Mouse (Mus musculus): ENCODE results near the gene Fyco1.

Fyco1 gene

GRCm38 (mm10) chr9:123851713-123852448 lies at the start of gene Fyco1:
Gene Fyco1, minus strand, starts transcription at chr9:123851899.
- DNase-seq (ENCODE audit: low spot score) = peak; percentile 92

DNA sequence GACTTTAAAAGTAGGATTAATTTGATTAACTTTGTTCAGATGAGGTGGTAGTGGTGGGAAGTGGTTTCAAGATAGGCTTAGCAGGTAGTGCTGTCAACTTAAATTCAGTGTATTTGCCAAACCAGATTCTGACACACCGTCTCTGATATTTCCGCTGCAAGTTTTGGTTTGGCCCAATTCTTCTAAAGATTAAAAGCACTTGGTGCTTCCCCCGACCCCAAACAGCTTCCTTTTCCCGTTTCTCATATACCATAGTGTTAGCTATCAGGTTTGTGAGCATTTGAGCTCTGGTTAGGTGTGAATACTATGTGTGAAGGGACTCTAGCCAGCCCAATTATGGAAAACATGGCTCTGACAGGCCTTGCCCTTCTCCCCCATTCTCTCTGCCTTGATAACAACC lies 20.4 kb upstream of the Fyco1 start:
- no peak for DNase-seq (ENCODE audit: low spot score)

DNA sequence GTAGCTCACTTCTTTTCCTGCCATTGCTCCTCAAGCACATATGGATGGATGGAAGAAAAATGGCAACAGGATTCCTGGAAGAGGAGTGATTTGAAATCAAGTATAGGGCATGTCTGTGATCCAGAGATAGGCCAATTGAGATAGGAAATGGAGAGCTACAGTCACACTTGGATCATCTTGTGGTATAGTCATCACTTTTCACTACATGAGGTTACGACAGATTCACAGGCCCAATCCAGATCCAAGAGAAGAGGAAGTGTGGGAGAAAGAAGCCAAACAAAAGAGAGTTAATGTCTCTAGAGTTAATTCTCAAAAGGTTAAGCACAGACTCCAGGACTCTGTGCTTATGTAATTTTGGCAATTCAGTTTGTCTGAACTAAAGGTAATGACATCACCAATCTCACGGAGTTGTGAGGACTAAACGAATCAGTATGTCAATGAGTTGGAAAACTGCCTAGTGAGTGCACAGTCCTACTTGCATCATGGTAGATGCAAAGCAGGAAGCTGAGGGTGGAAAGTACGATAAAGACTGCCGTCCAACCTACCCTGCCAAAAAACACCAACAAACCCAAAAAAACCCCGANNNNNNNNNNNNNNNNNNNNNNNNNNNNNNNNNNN lies 17.6 kb upstream of the Fyco1 start:
- DNase-seq (ENCODE audit: low spot score) = no peak

DNA sequence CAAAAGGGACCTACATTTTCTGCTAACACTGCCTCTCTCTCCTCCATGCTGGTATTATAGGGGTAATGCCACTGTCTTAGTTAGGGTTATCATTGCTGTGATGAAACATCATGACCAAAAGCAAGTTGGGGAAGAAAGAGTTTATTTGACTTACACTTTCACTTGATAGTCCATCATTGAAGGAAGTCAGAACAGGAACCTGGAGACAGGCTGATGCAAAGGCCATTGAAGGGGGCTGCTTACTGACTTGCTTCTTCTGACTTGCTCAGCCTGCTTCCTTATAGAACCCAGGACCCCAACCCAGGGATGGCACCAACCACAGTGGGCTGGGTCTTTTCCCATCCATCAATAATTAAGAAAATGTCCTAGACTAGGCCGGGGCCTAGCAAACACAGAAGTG lies 11.9 kb upstream of the Fyco1 start:
- no peak for DNase-seq (ENCODE audit: low spot score)

GRCm38 (mm10) chr9:123862895-123863616 lies 11.4 kb upstream of the Fyco1 start:
- DNase-seq (ENCODE audit: low spot score) = no peak

DNA sequence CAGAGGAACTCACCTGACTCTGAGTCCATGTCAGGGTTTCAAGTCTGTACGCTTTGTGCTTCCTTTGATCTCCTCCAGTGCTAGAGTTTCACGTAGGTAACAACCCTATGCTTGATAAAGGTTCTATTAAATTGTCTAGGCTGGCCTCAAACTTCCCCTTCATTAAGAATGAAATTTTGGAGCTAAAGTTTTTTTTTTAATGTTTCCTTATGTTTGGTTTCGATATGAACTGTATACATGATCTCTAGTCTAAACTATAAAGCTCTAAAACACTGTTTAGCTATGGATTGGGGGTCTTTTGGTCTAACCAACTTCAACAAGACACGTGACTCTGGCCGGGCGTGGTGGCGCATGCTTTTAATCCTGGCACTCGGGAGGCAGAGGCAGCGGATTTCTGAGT lies 10.2 kb upstream of the Fyco1 start, which contains the start of gene Xcr1:
TSS of gene Xcr1 (minus strand) at position 101 of the 400 bp plus-strand sequence.
- no peak for DNase-seq (ENCODE audit: low spot score)

DNA sequence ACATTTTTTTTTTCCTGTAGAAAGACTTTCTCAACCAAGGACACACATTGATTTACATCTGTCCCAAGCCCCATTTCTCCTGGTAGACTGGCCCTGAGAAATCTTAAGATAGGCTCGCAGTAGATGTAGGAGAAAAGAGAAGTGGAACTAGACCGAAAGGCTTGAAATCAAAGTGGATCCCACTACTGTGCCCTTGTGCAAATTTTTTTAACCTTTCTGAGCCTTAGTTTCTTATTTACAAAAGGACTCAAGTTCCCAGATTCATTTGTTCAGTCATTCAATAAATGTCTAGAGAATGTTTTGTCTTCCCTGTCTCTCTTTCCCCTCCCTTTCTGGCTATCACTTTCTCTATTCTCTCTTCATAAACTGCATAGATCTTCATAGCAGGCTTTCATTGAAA lies 5.1 kb upstream of the Fyco1 start:
- DNase-seq (ENCODE audit: low spot score) = no peak

DNA sequence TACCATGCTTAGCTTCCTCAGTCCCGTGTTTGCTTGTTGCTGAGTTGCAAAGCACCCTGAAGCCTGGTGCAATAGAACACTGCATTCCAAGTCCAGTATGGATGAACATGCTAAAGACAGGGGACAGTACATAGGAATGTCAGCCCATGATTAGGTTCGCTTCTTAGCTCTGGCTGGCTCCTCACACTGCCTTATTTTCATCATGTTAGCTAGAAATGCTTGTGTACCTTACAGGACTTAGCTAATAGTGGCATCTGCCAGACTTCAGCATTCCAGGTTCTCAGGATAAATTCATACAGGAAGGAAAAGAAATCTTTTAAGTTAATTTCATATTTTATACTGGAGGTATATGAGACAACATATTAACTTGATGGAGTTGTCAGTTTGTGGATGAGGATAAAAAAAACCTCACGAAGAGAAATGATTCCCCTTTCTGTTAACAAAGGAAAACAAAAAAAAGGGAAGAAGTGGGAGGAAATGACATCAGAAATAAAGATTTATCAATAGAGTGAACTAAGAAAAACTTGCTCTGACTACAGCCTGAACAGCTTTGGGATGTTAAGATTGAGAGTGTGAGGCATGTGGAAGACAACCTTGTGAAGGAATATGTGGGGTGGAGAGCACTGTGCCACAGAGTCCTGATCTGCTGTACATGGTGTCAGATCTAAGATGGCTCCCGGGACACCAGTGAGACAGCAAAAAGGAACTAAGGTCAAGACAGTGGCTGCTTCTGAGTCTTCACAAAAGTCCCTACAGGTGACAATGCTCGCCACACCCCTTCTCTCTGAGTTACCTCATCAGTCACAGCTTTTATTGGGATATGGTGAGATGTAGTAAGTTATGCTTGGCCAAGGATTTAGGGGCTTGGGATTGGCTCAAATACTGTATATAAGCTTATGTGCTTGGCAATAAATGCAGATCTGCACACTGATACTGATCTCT lies 1.0 kb upstream of the Fyco1 start:
- no peak for DNase-seq (ENCODE audit: low spot score)

- peak; percentile 62 for DNase-seq (ENCODE audit: low spot score)
Measured at GRCm38 (mm10) chr9:123851062-123851712, 512 bp downstream of the Fyco1 start.

DNA sequence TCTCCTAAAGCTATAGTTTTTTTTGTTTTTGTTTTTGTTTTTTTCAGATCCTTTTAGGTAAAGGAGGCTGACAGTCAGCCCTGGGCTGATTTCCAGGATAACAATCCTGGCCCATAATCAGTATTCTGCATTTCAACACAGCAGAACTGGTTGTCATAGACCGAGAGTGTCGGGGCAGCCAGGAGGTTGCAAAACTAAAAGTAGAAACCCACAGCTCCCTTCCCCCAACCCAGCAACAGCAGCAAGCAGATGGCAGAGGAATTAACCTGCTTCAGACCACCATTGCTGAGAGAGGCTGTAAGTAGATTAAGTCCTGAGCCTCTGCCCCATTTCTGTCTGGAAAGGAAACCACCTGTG lies 1.0 kb downstream of the Fyco1 start:
- no peak for DNase-seq (ENCODE audit: low spot score)

- DNase-seq (ENCODE audit: low spot score) = no peak
Measured at GRCm38 (mm10) chr9:123849976-123850695, 1.6 kb downstream of the Fyco1 start.

GRCm38 (mm10) chr9:123846490-123846889 lies 5.2 kb downstream of the Fyco1 start:
- DNase-seq (ENCODE audit: low spot score) = no peak

DNA sequence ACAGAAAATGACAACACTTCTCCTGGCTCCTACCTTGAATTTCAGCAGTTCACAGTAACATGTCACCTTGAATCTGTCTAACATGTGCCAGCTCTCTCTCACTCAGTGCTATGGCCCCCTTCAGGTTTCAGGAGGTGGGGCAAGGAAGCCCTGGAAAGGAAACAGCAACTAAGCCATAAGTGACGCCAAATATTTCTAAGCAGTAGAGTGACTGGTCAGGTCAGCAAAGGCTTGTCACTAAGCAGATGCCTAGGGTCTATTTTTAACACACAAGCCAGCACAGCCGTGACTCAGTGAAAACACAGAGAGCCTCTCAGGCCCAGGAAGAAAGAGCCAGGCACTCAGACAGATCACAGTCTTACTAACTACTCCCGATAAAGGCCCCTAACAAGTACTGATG lies 6.6 kb downstream of the Fyco1 start:
- DNase-seq (ENCODE audit: low spot score) = no peak

- no peak for DNase-seq (ENCODE audit: low spot score)
Measured at GRCm38 (mm10) chr9:123844468-123844867, 7.2 kb downstream of the Fyco1 start.

GRCm38 (mm10) chr9:123840243-123840642 lies 11.5 kb downstream of the Fyco1 start:
- DNase-seq (ENCODE audit: low spot score) = no peak

- no peak for DNase-seq (ENCODE audit: low spot score)
Measured at GRCm38 (mm10) chr9:123835851-123836250, 15.8 kb downstream of the Fyco1 start.

DNA sequence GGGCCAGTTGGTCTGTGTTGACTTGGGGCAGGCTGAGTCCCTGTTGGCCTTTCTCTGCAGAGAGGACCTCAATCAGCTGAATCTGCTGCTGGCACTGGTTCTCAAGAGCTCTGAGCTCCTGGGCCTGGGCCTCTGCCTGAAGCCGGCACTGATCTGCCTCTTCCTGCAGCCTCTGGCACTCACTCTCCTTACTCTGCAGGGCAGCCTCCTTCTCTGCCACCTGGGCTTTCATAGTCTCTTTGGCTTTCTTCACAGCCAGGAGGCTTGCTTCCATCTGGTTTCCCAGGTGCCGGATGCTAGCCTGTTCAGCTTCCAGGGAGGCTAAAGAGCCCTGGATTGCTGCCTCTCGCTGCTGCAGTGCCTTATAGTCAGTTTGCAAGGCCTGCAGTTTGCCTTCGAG lies 22.8 kb downstream of the Fyco1 start:
- no peak for DNase-seq (ENCODE audit: low spot score)

DNA sequence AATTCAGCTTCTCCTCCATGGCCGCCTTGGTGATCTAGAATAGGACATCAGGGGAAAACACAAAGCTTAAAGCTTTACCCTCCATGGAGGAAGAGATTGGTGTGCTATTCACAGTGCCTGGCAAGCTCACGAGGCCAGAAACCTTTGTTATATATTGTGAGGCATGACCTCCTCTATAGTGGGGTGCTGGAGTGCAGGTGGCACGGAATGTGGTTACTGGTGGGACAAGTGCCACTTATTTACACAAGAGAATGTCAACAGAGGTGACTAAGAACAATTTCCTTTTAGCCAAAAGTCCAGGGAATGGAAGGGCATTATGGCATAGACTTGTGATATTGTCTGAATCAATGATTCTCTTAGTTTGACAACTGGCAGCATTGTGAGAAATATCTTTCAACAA lies 25.1 kb downstream of the Fyco1 start:
- no peak for DNase-seq (ENCODE audit: low spot score)

DNA sequence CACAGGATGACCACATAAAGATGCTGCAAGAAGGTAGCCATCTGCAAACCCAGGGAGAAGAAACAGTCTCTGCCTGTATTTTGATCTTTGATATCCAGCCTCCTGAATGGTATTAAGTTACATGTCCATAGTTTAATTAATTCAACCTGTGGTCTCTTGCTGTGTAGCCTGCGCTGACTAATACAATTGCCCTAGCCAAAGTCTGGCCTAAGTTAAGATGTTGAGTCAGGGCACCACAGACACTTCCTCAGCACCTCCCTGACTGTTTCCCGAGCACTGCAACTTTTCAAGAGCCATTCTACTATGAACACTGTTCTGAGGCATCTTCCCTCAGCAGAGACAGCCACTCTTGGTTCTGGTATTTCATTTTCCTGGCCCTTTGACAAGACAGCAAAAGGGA lies 33.1 kb downstream of the Fyco1 start:
- DNase-seq (ENCODE audit: low spot score) = no peak

DNA sequence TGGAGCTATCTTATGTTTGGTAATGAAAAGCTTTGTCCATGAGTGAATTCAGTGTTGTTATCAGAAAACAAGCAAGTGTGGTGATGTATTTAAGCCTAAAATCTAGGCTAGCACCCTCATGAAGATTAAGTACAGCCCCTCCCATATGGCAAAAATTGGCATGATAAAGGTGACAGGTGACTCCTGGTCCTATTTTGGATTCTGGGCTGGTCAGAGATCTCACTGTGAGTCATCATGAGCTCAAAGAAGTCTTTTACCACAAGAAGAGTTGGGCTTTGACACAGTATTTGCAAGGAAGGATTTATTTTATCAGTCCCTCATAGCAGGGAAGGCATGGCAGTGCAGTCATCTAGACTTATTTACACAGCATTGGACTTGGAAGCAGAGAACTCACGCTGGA lies 35.7 kb downstream of the Fyco1 start:
- DNase-seq (ENCODE audit: low spot score) = no peak

- DNase-seq (ENCODE audit: low spot score) = no peak
Measured at GRCm38 (mm10) chr9:123815444-123815843, 36.3 kb downstream of the Fyco1 start.

All from retina, embryonic 14.5 days (tissue).